Mouse (Mus musculus): ENCODE measurements at regions not wholly inside any gene's neighbourhood (a gene's known extent, or its start where the extent isn't known, plus 50 kb on each side); places are given as distances from the start of the nearest gene placed in this dataset.

DNA sequence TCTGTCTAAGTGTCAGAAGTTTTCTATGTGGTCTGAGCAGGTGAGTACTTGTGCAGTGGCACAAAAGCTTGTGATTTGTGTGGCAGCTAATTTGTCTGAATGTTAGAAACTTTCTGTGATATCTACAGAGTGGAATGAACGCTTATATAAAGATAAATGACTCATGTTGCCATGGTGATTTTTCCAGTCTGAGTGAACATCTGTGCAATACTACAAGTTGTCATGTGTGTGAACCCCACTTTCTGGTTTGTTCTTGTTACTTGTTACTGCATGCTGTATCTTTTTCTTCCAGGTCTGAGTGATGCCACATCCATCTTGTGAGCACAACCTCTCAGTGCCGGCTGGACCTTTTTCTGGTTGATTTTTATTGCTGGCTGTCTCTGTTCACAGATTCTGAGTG, 96.8 kb downstream of the Btbd35f7 start:
- no peak for DNase-seq (ENCODE audit: inconsistent age in 2 of 2, low spot score in 1 of 2)

DNA sequence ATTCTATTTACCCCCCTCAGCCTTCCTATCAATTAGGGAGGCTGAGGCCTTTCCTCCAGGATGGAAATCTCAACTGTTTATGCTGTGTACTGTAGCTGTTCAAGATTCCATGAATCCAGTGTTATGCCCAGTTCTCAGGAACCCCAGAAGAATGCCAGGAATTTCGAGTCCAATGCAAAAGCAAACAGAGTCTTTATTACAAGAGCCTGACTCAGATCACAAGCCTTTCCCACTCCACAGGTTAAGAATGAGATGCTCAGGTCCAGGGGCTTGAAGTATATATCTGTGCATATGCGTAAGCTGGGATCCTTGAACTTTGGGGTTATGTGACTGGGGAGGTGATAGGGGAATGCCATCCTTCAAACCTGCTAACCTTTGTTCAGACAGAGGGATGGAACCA, 129.6 kb downstream of the Btbd35f7 start:
- no peak for DNase-seq (ENCODE audit: inconsistent age in 2 of 2, low spot score in 1 of 2)

- no peak for DNase-seq (ENCODE audit: inconsistent age in 2 of 2, low spot score in 1 of 2)
Observed at GRCm38 (mm10) chrX:5798902-5799301, 130.0 kb downstream of the Btbd35f7 start.

- peak in 1 of 2 experiments; percentile 58 for DNase-seq (ENCODE audit: inconsistent age in 2 of 2, low spot score in 1 of 2)
Observed at GRCm38 (mm10) chrX:5803181-5803580, 134.3 kb downstream of the Btbd35f7 start.

Measured in adrenal gland, adult (tissue).